Mouse (Mus musculus) T-helper 17 cell (primary cell): ENCODE measurements around the gene Supt5.

Source experiments
- in situ Hi-C, 2 experiments: fragments of 300-600 bp; cut with MboI, MseI; formaldehyde crosslinking; loops; 1 replicate in 1 of 2; 2 replicates in 1 of 2; pipeline ENCODE4 v1.15.1; 2025; ENCODE audit warnings: high pct_unique_total_duplicates in 2 of 2

The Supt5 gene

GRCm38 (mm10) chr7:28351676-28352191 lies 13.2 kb upstream of the Supt5 start:
- in situ Hi-C loops: no loop called here

- in situ Hi-C loops: no loop called here
These were observed 11.8 kb upstream of the Supt5 start, which contains the start of gene Rps16 for GRCm38 (mm10) chr7:28350155-28350883. TSS of gene Rps16 (plus strand) at chr7:28350652.

GRCm38 (mm10) chr7:28348601-28349000 lies 10.1 kb upstream of the Supt5 start:
- in situ Hi-C loops: no loop called here

GRCm38 (mm10) chr7:28347746-28348145 lies 9.2 kb upstream of the Supt5 start:
- in situ Hi-C loops: no loop called here

- in situ Hi-C loops: no loop called here
These were observed 6.1 kb upstream of the Supt5 start for GRCm38 (mm10) chr7:28344637-28345036.

- in situ Hi-C loops: no loop called here
These were observed 2.8 kb upstream of the Supt5 start for GRCm38 (mm10) chr7:28341381-28341780.

GRCm38 (mm10) chr7:28339213-28339917 lies 819 bp upstream of the Supt5 start:
- in situ Hi-C loops: no loop called here

- in situ Hi-C loops: no loop called here
These were observed 3.1 kb downstream of the Supt5 start for GRCm38 (mm10) chr7:28335471-28335870.

- in situ Hi-C loops: no loop called here
These were observed 4.0 kb downstream of the Supt5 start for GRCm38 (mm10) chr7:28334534-28334933.

- in situ Hi-C loops: no loop called here
These were observed 10.3 kb downstream of the Supt5 start for GRCm38 (mm10) chr7:28328260-28328659.

GRCm38 (mm10) chr7:28326457-28326856 lies 12.1 kb downstream of the Supt5 start:
- in situ Hi-C loops: no loop called here

- in situ Hi-C loops: no loop called here
These were observed 13.3 kb downstream of the Supt5 start for GRCm38 (mm10) chr7:28325293-28325692.

GRCm38 (mm10) chr7:28321974-28322720 lies 16.4 kb downstream of the Supt5 start:
- in situ Hi-C loops: no loop called here

GRCm38 (mm10) chr7:28318714-28319113 lies 19.8 kb downstream of the Supt5 start:
- in situ Hi-C loops: no loop called here

GRCm38 (mm10) chr7:28318036-28318435 lies 20.5 kb downstream of the Supt5 start:
- in situ Hi-C loops: no loop called here

- in situ Hi-C loops: no loop called here
These were observed 26.5 kb downstream of the Supt5 start, which contains the start of gene Timm50 for GRCm38 (mm10) chr7:28311926-28312543. TSS of gene Timm50 (minus strand) at chr7:28312072.

GRCm38 (mm10) chr7:28311151-28311925 lies 27.2 kb downstream of the Supt5 start:
- in situ Hi-C loops: no loop called here

- in situ Hi-C loops: no loop called here
These were observed 28.8 kb downstream of the Supt5 start for GRCm38 (mm10) chr7:28309737-28310136.

GRCm38 (mm10) chr7:28306216-28306615 lies 32.3 kb downstream of the Supt5 start:
- in situ Hi-C loops: no loop called here

- in situ Hi-C loops: no loop called here
These were observed 32.9 kb downstream of the Supt5 start for GRCm38 (mm10) chr7:28305641-28306040.
